Mouse (Mus musculus): ENCODE data around the gene Tsx. TPM values are rescaled to one million over a fixed set of nuclear protein-coding genes. Genes with fewer than 3 reads are reported as not detected.

The Tsx gene
- polyA plus RNA-seq, 1 experiment = not detected

DNA sequence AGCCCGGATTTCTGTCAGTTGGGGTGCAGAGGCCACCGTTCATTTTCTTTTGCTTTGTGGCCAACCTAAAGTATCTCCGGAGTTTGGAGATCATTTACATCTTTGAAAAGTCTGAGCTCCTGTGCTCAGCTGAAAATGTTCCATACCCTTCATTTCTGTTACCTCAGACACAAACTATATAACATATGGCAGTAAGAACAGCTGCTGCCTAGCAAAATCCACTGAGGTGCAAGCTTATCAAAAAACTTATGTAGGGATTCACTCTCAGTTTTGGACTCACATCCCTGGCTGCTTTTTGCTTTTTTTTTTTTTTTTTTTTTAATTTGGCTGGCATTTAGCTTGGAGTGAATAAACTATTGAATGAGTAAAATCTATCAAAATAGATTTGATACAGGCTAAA is 26.1 kb upstream of the Tsx start:
- 93% methylated on average over 3 of the region's 3 CpGs for WGBS
- H3K4me3 ChIP-seq (ENCODE audit: extremely low read depth, insufficient read depth, insufficient read length) = no peak overlapping the region

DNA sequence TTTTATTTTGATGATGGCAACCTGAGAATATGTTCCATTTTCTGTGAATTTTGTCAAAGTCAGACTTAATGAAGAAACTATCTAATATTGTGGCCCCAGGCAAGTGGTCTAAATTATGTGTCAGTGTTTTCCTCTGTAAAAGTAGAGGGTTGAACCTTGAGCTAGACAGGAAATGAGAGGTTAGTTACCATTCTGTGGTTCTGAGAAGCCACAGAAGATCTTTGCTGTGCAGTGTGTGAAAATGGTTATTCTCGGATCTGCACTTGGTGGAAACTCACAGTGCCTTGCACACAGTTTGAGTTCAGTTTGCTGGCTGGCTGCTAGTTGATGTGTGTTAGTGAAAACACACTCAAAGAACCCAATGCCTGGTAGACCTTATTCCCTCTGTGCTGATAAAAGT is 20.4 kb upstream of the Tsx start:
- TF ChIP-seq POLR2A (IDR thresholded peaks at IDR 0.05; ENCODE audit: low read depth, low read length) (no peak), CTCF (IDR thresholded peaks at IDR 0.05; ENCODE audit: extremely low read depth, insufficient read depth, insufficient read length, insufficient replicate concordance) (no peak)
- Histone ChIP-seq H3K4me3 (ENCODE audit: extremely low read depth, insufficient read depth, insufficient read length) (no peak overlapping the region), H3K36me3 (ENCODE audit: control insufficient read depth, insufficient read depth, low read length) (no peaks in the 10 kb centered on the region), H3K27me3 (ENCODE audit: control insufficient read depth, insufficient read depth, low read length) (no peaks in the 10 kb centered on the region; the same call in 1 of the 2 replicates), H3K27ac (ENCODE audit: insufficient read depth, low read length) (no peak overlapping the region), H3K4me1 (ENCODE audit: control insufficient read depth, insufficient read depth, insufficient read length) (no peaks in the 10 kb centered on the region)
- no peak for DNase-seq (ENCODE audit: low read depth in 1 of 2, low spot score in 2 of 2)
- 26% methylated on average over 1 of the region's 1 CpGs for WGBS

More for the DNA sequence above, 26.1 kb upstream of the Tsx start:
- Histone ChIP-seq H3K4me1 (ENCODE audit: control insufficient read depth, insufficient read depth, insufficient read length) (no peaks in the 10 kb centered on the region), H3K27me3 (ENCODE audit: control insufficient read depth, insufficient read depth, low read length) (no peaks in the 10 kb centered on the region), H3K36me3 (ENCODE audit: control insufficient read depth, insufficient read depth, low read length) (no peaks in the 10 kb centered on the region), H3K27ac (ENCODE audit: insufficient read depth, low read length) (no peak overlapping the region)
- TF ChIP-seq CTCF (IDR thresholded peaks at IDR 0.05; ENCODE audit: extremely low read depth, insufficient read depth, insufficient read length, insufficient replicate concordance) = no peak
- no peak for TF ChIP-seq POLR2A (IDR thresholded peaks at IDR 0.05; ENCODE audit: low read depth, low read length)
- DNase-seq (ENCODE audit: low read depth in 1 of 2, low spot score in 2 of 2) = no peak

DNA sequence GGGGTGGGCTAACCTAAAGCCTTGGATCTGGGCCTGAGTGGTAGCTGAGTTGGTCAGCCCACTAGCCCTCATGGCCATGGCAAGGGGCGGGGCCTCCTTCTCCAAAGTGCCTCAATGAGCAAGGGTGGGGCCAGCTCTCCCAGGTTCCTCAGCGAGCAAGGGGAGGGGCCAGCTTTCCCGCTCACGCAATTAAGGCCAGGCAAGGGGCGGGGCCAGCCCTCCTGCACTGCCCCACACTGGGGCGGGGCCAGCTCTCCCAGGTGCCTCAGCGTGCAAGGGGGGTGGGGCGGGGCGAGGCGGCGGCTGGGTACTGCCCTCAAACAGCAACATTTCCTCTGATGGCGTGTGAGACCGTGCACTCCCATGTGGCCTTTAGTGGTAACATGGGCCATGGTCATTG is 9.2 kb upstream of the Tsx start:
- H3K27ac ChIP-seq (ENCODE audit: insufficient read depth, low read length) = no peak overlapping the region
- 76% methylated on average over 12 of the region's 13 CpGs for WGBS
- TF ChIP-seq CTCF (IDR thresholded peaks at IDR 0.05; ENCODE audit: extremely low read depth, insufficient read depth, insufficient read length, insufficient replicate concordance) (no peak), POLR2A (IDR thresholded peaks at IDR 0.05; ENCODE audit: low read depth, low read length) (no peak)
- H3K36me3 ChIP-seq (ENCODE audit: control insufficient read depth, insufficient read depth, low read length) = no peaks in the 10 kb centered on the region
- H3K4me3 ChIP-seq (ENCODE audit: extremely low read depth, insufficient read depth, insufficient read length) = no peak overlapping the region
- H3K27me3 ChIP-seq (ENCODE audit: control insufficient read depth, insufficient read depth, low read length) = no peaks in the 10 kb centered on the region
- H3K4me1 ChIP-seq (ENCODE audit: control insufficient read depth, insufficient read depth, insufficient read length) = no peaks in the 10 kb centered on the region
- no peak for DNase-seq (ENCODE audit: low read depth in 1 of 2, low spot score in 2 of 2)

DNA sequence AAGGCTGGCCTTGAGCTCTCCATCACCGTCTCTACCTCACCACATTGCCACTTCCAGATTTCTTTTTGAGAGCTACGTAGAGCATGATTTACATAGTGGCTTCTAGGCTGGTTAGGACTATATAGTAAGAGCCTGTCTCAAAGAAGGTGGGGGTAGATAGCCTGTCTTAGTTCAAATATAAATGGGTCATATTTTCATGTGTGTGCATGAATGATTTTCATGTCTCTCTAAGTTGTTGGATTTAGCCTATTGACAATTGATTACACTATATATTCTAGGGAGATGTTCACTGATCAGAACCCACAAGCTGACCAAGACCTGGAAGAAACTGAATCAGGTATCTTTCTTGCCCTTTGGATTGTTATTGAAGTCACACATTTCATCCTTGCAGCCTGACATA is 7.4 kb downstream of the Tsx start, which contains the start of gene Gm26992:
Gene Gm26992 (plus strand): TSS at position 301 of the 400 bp plus-strand sequence.
- 84% methylated on average over 2 of the region's 2 CpGs for WGBS

DNA sequence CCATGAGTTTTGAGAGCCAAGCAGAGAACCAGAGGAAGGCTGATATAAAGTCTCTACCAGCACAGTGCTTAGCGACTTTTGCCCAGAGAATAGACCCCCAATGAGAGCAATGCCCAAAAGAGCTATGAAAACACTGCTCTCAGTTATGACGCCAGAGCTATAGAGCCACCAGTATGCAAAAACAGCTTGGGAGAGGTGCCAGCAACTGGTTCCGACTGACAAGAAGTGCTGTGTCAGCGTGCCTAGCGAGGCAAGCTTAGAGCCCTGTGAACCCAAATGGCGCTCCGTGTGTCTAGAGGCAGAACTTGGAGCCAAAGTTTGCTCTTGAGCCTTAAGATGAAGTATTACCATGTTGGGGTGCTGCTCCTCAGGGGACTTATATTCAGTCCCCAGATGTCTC is 13.4 kb downstream of the Tsx start:
- WGBS = 52% methylated on average over 7 of the region's 7 CpGs
- Histone ChIP-seq H3K27me3 (ENCODE audit: control insufficient read depth, insufficient read depth, low read length) (no peaks in the 10 kb centered on the region), H3K36me3 (ENCODE audit: control insufficient read depth, insufficient read depth, low read length) (no peaks in the 10 kb centered on the region), H3K4me1 (ENCODE audit: control insufficient read depth, insufficient read depth, insufficient read length) (no peaks in the 10 kb centered on the region), H3K4me3 (ENCODE audit: extremely low read depth, insufficient read depth, insufficient read length) (no peak overlapping the region), H3K27ac (ENCODE audit: insufficient read depth, low read length) (no peak overlapping the region)
- TF ChIP-seq POLR2A (IDR thresholded peaks at IDR 0.05; ENCODE audit: low read depth, low read length) (no peak), CTCF (IDR thresholded peaks at IDR 0.05; ENCODE audit: extremely low read depth, insufficient read depth, insufficient read length, insufficient replicate concordance) (no peak)
- no peak for DNase-seq (ENCODE audit: low read depth in 1 of 2, low spot score in 2 of 2)

More for the DNA sequence above, 7.4 kb downstream of the Tsx start, which contains the start of gene Gm26992:
- Histone ChIP-seq H3K4me3 (ENCODE audit: extremely low read depth, insufficient read depth, insufficient read length) (no peak within 1 kb of the TSS), H3K36me3 (ENCODE audit: control insufficient read depth, insufficient read depth, low read length) (no peaks in the 10 kb centered on the region), H3K27me3 (ENCODE audit: control insufficient read depth, insufficient read depth, low read length) (no peaks in the 10 kb centered on the region), H3K27ac (ENCODE audit: insufficient read depth, low read length) (no peak within 1 kb of the TSS), H3K4me1 (ENCODE audit: control insufficient read depth, insufficient read depth, insufficient read length) (no peaks in the 10 kb centered on the region)
- DNase-seq (ENCODE audit: low read depth in 1 of 2, low spot score in 2 of 2) = no peak
- no peak for TF ChIP-seq CTCF (IDR thresholded peaks at IDR 0.05; ENCODE audit: extremely low read depth, insufficient read depth, insufficient read length, insufficient replicate concordance)
- no peak for TF ChIP-seq POLR2A (IDR thresholded peaks at IDR 0.05; ENCODE audit: low read depth, low read length)

DNA sequence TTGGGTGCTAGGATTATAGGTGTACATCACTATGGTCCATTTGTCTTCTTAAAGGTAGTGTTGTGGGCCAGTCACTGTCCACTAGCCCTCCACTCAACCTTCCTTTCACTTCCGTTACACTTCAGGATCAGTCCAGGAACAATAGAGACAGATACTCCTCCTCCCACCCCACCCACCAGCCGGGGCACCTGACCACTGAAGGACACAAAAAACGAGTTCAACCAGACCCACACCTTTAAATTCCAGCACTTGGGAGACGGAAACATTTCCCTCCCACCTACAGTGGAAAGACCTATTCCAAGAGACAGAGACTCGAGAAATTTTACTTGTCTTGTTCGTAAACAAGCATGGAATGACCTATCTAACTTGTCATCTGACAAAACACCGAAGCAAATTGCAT is 18.0 kb downstream of the Tsx start:
- TF ChIP-seq POLR2A (IDR thresholded peaks at IDR 0.05; ENCODE audit: low read depth, low read length) (no peak), CTCF (IDR thresholded peaks at IDR 0.05; ENCODE audit: extremely low read depth, insufficient read depth, insufficient read length, insufficient replicate concordance) (no peak)
- DNase-seq (ENCODE audit: low read depth in 1 of 2, low spot score in 2 of 2) = no peak
- Histone ChIP-seq H3K4me1 (ENCODE audit: control insufficient read depth, insufficient read depth, insufficient read length) (no peaks in the 10 kb centered on the region), H3K36me3 (ENCODE audit: control insufficient read depth, insufficient read depth, low read length) (no peaks in the 10 kb centered on the region), H3K4me3 (ENCODE audit: extremely low read depth, insufficient read depth, insufficient read length) (no peak overlapping the region), H3K27ac (ENCODE audit: insufficient read depth, low read length) (no peak overlapping the region), H3K27me3 (ENCODE audit: control insufficient read depth, insufficient read depth, low read length) (no peaks in the 10 kb centered on the region)
- WGBS = 78% methylated on average over 7 of the region's 7 CpGs

DNA sequence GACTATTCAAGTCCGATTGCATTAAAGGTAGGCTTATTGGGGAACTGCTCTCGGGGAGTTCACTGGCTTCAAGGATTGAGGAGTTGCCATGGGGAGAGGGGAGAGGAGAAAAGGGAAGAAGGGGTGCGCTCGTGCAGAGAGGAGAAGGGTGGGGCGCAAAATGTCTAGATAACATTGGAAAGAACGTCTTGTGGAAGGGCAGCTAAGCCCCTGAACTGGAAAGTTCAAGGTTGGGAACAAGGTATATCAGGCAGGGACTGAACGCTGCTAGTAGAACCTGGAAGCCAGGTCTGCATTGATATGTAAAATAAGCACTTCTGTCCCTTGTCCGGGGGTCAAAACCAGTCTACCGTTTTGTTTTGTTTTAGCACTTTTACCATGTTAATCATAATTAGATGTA is 23.8 kb downstream of the Tsx start:
- no peak for TF ChIP-seq POLR2A (IDR thresholded peaks at IDR 0.05; ENCODE audit: low read depth, low read length)
- TF ChIP-seq CTCF (IDR thresholded peaks at IDR 0.05; ENCODE audit: extremely low read depth, insufficient read depth, insufficient read length, insufficient replicate concordance) = no peak
- no peak overlapping the region for H3K27ac ChIP-seq (ENCODE audit: insufficient read depth, low read length)
- no peaks in the 10 kb centered on the region for H3K36me3 ChIP-seq (ENCODE audit: control insufficient read depth, insufficient read depth, low read length)
- 36% methylated on average over 9 of the region's 9 CpGs for WGBS
- no peak overlapping the region for H3K4me3 ChIP-seq (ENCODE audit: extremely low read depth, insufficient read depth, insufficient read length)
- H3K27me3 ChIP-seq (ENCODE audit: control insufficient read depth, insufficient read depth, low read length) = no peaks in the 10 kb centered on the region
- DNase-seq (ENCODE audit: low read depth in 1 of 2, low spot score in 2 of 2) = no peak
- no peaks in the 10 kb centered on the region for H3K4me1 ChIP-seq (ENCODE audit: control insufficient read depth, insufficient read depth, insufficient read length)
